ENCODE assay signal across 8 mouse cellular contexts in genomic region chrX:143827212-143827611, GRCm38 (mm10). TPM values are rescaled to one million over a fixed set of nuclear protein-coding genes. Genes with fewer than 3 reads are reported as not detected.
DNase-seq lines count a peak whose midpoint lies in the region; ATAC-seq lines count a peak whose summit lies in the region.

Gene Capn6 (minus strand): TSS chrX:143827414.

- intact Hi-C loops in left cerebral cortex, postnatal 25 days (cut with DNase I), result no loop called here
- intact Hi-C loops in left cerebral cortex, postnatal 14 days (cut with DNase I), result loop anchor here (10.0 kb wide), 1 partner anchor 168 kb away; no protein-coding TSS in a partner anchor

- H3K27ac ChIP-seq in embryonic facial prominence, embryonic 13.5 days, result peak within 1 kb of the TSS; percentile 75
- H3K27ac ChIP-seq in intestine, embryonic 15.5 days, result no peak within 1 kb of the TSS
- H3K27ac ChIP-seq in liver, embryonic 16.5 days (ENCODE audit: low read length), result no peak within 1 kb of the TSS
- no peak within 1 kb of the TSS for H3K27ac ChIP-seq in midbrain, embryonic 14.5 days (replicated peaks; ENCODE audit: low read depth, low read length)

- H3K4me2 ChIP-seq in embryonic facial prominence, embryonic 13.5 days, result peak within 1 kb of the TSS; percentile 55
- H3K4me2 ChIP-seq in intestine, embryonic 15.5 days (replicated peaks), result peak within 1 kb of the TSS; percentile 42
- no peak within 1 kb of the TSS for H3K4me2 ChIP-seq in liver, embryonic 16.5 days (ENCODE audit: low read depth, low read length)
- H3K4me2 ChIP-seq in midbrain, embryonic 14.5 days (ENCODE audit: low read length), result no peak within 1 kb of the TSS

- H3K36me3 ChIP-seq in embryonic facial prominence, embryonic 13.5 days, result no peaks in the 10 kb centered on the region
- H3K36me3 ChIP-seq in intestine, embryonic 15.5 days, result no peaks in the 10 kb centered on the region
- no peaks in the 10 kb centered on the region for H3K36me3 ChIP-seq in liver, embryonic 16.5 days (ENCODE audit: control insufficient read depth, insufficient read depth)
- no peaks in the 10 kb centered on the region for H3K36me3 ChIP-seq in midbrain, embryonic 14.5 days (ENCODE audit: control insufficient read depth, insufficient read depth, low read length)

- H3K4me3 ChIP-seq in embryonic facial prominence, embryonic 13.5 days, result peak within 1 kb of the TSS; percentile 49
- peak within 1 kb of the TSS; percentile 23 for H3K4me3 ChIP-seq in intestine, embryonic 15.5 days (replicated peaks)
- H3K4me3 ChIP-seq in liver, embryonic 16.5 days (ENCODE audit: low read depth, low read length), result no peak within 1 kb of the TSS
- H3K4me3 ChIP-seq in midbrain, embryonic 14.5 days (replicated peaks; ENCODE audit: low read depth, low read length), result no peak within 1 kb of the TSS

- ATAC-seq in embryonic facial prominence, embryonic 13.5 days (ENCODE audit: insufficient number of reproducible peaks, insufficient read depth, low FRiP score, low TSS enrichment, low read depth), result peak; percentile 80
- 0 out of 2 replicates have a peak, but pooled peaks have one; percentile 47 for ATAC-seq in intestine, embryonic 15.5 days
- ATAC-seq in liver, embryonic 16.5 days (ENCODE audit: low read depth), result no peak
- no peak for ATAC-seq in midbrain, embryonic 14.5 days (ENCODE audit: low FRiP score, low TSS enrichment)

- DNase-seq in R1 (ENCODE audit: low read depth, low spot score), result peak; percentile 42
- no peak for DNase-seq in thymus, adult 18-20 months
- DNase-seq in left cerebral cortex, postnatal 25 days (ENCODE audit: low spot score in 2 of 2), result no peak
- no peak for DNase-seq in midbrain, embryonic 14.5 days
- no peak for DNase-seq in left cerebral cortex, postnatal 14 days (ENCODE audit: low spot score in 2 of 2)

- H3K9me3 ChIP-seq in embryonic facial prominence, embryonic 13.5 days, result no peaks in the 10 kb centered on the region
- H3K9me3 ChIP-seq in intestine, embryonic 15.5 days, result no peaks in the 10 kb centered on the region
- no peaks in the 10 kb centered on the region for H3K9me3 ChIP-seq in liver, embryonic 16.5 days (replicated peaks; ENCODE audit: control insufficient read depth, low read length)
- no peaks in the 10 kb centered on the region for H3K9me3 ChIP-seq in midbrain, embryonic 14.5 days (ENCODE audit: control insufficient read depth, low read length)

- H3K4me1 ChIP-seq in embryonic facial prominence, embryonic 13.5 days, result 0 out of 2 replicates have a peak, but pooled peaks cover 3% of the 10 kb centered on the region
- H3K4me1 ChIP-seq in intestine, embryonic 15.5 days (replicated peaks), result no peaks in the 10 kb centered on the region
- no peaks in the 10 kb centered on the region for H3K4me1 ChIP-seq in liver, embryonic 16.5 days (ENCODE audit: control insufficient read depth, low read depth, low read length)
- no peaks in the 10 kb centered on the region for H3K4me1 ChIP-seq in midbrain, embryonic 14.5 days (ENCODE audit: control insufficient read depth, insufficient read depth, low read length)

- WGBS in embryonic facial prominence, embryonic 13.5 days, result 34% methylated on average over 4 of the region's 4 CpGs
- 38% methylated on average over 4 of the region's 4 CpGs for WGBS in intestine, embryonic 15.5 days
- WGBS in liver, embryonic 16.5 days (ENCODE audit: insufficient replicate concordance), result 43% methylated on average over 4 of the region's 4 CpGs
- WGBS in midbrain, embryonic 14.5 days, result 53% methylated on average over 4 of the region's 4 CpGs

- H3K27me3 ChIP-seq in embryonic facial prominence, embryonic 13.5 days, result peaks cover 15% of the 10 kb centered on the region; the same call in 1 of the 2 replicates
- no peaks in the 10 kb centered on the region for H3K27me3 ChIP-seq in intestine, embryonic 15.5 days (replicated peaks)
- no peaks in the 10 kb centered on the region for H3K27me3 ChIP-seq in liver, embryonic 16.5 days (ENCODE audit: control insufficient read depth, insufficient read depth, low read depth, low read length)
- H3K27me3 ChIP-seq in midbrain, embryonic 14.5 days (ENCODE audit: control insufficient read depth, insufficient read depth, low read length), result no peaks in the 10 kb centered on the region

- peak within 1 kb of the TSS; percentile 68 for H3K9ac ChIP-seq in embryonic facial prominence, embryonic 13.5 days
- H3K9ac ChIP-seq in intestine, embryonic 15.5 days, result no peak within 1 kb of the TSS
- no peak within 1 kb of the TSS for H3K9ac ChIP-seq in liver, embryonic 16.5 days (ENCODE audit: low read depth, low read length)
- H3K9ac ChIP-seq in midbrain, embryonic 14.5 days (replicated peaks; ENCODE audit: low read length), result no peak within 1 kb of the TSS

RNA-seq across cellular contexts. Expression of gene Capn6, which starts in this region (rescaled TPM):
- 216 and 235 TPM in 2 replicates for polyA plus RNA-seq in embryonic facial prominence, embryonic 13.5 days (2015; fragmentation: Nextera tagmentation; extraction: Ambion mirVana)
- polyA plus RNA-seq in intestine, embryonic 15.5 days (2015; fragmentation: Nextera tagmentation; extraction: Ambion mirVana), result 42.2 and 45.6 TPM in 2 replicates
- 13.2 and 15.4 TPM in 2 replicates for polyA plus RNA-seq in liver, embryonic 16.5 days (2015; fragmentation: Nextera tagmentation; extraction: Ambion mirVana)
- total RNA-seq in left cerebral cortex, postnatal 25 days (2021), result 1 to 10 TPM; 1.1 to 1.3 TPM
- 1.0 and 1.7 TPM in 2 replicates for polyA plus RNA-seq in midbrain, embryonic 14.5 days (2014; fragmentation: Nextera tagmentation; extraction: Ambion mirVana)
- total RNA-seq in left cerebral cortex, postnatal 14 days (2021), result 1 to 10 TPM; 1.0 to 2.2 TPM

Comparison
In these comparisons a context has a peak if more than half of its experiments do, and no peak if none do; other contexts are left out.
1. ATAC-seq: peak in embryonic facial prominence, embryonic 13.5 days (single experiment) and intestine, embryonic 15.5 days (single experiment); none in liver, embryonic 16.5 days (single experiment) and midbrain, embryonic 14.5 days (single experiment).
2. H3K4me2 ChIP-seq: peak in embryonic facial prominence, embryonic 13.5 days (single experiment) and intestine, embryonic 15.5 days (single experiment); none in liver, embryonic 16.5 days (single experiment) and midbrain, embryonic 14.5 days (single experiment).
3. H3K4me3 ChIP-seq: peak in embryonic facial prominence, embryonic 13.5 days (single experiment) and intestine, embryonic 15.5 days (single experiment); none in liver, embryonic 16.5 days (single experiment) and midbrain, embryonic 14.5 days (single experiment).